11 mouse cellular contexts compared by ENCODE assay signal in the genomic region with DNA sequence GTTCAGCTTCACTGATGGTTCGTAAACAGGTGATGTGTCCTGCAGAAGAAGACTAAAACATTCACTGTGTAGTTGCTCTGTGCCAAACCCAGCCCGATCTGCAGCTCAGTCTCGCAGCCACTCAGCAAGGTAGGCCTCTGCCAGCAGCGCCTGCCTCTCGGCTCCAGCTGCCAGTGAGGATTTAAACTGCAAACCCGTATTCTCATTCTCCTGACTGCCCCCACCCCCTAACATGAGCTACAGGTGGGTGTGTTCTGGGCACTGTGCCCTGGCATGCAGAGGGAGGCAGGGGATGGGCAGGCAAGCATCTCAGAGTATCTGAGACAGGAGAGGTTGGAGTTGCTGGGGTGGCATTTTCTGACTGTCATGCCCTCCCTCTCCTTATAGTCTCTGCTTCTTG.
A peak's percentile ranks its signal among the peaks of the same experiment; 100 is the strongest.
DNase-seq lines count a peak whose midpoint lies in the region; ATAC-seq and TF ChIP-seq lines count a peak whose summit lies in the region.
"Had no signal": no experiment of that assay in that cellular context is flagged by ENCODE, and none has a peak within 500 bp of the region (broad histone marks: within the 10 kb centered on the region; RNA-seq: fewer than 3 reads in every experiment).

No protein-coding gene starts in this region.

- intact Hi-C loops in heart, postnatal 10 days (cut with DNase I), result no loop called here
- intact Hi-C loops in left cerebral cortex, postnatal 10 days (cut with DNase I), result no loop called here

- H3K4me3 ChIP-seq in heart, postnatal 0 days (ENCODE audit: low read depth, low read length), result no peak overlapping the region
- no peak overlapping the region for H3K4me3 ChIP-seq in neural tube, embryonic 14.5 days (ENCODE audit: low read depth, low read length)
- H3K4me3 ChIP-seq: erythroblast, embryonic 14.5 days; heart, embryonic 15.5 days had no signal

- 40% methylated on average over 6 of the region's 6 CpGs for WGBS in heart, postnatal 0 days
- WGBS in neural tube, embryonic 14.5 days, result 60% methylated on average over 6 of the region's 6 CpGs

- no peak overlapping the region for H3K27ac ChIP-seq in heart, postnatal 0 days (ENCODE audit: low read depth)
- no peak overlapping the region for H3K27ac ChIP-seq in neural tube, embryonic 14.5 days (ENCODE audit: low read depth, low read length)
- H3K27ac ChIP-seq: heart, embryonic 15.5 days; stomach, postnatal 0 days had no signal

- TF ChIP-seq CTCF in heart, postnatal 0 days (IDR thresholded peaks at IDR 0.05; ENCODE audit: low read depth), result no peak

- H3K9ac ChIP-seq in heart, postnatal 0 days (replicated peaks; ENCODE audit: low read depth, low read length), result no peak overlapping the region
- no peak overlapping the region for H3K9ac ChIP-seq in neural tube, embryonic 14.5 days (replicated peaks; ENCODE audit: low read depth, low read length)
- H3K9ac ChIP-seq: heart, embryonic 15.5 days had no signal

- no peaks in the 10 kb centered on the region for H3K27me3 ChIP-seq in heart, postnatal 0 days (ENCODE audit: control insufficient read depth, insufficient read depth, low read length)
- H3K27me3 ChIP-seq in neural tube, embryonic 14.5 days (ENCODE audit: control insufficient read depth, insufficient read depth, low read length), result no peaks in the 10 kb centered on the region
- H3K27me3 ChIP-seq: heart, embryonic 15.5 days had no signal

- no peaks in the 10 kb centered on the region for H3K9me3 ChIP-seq in heart, postnatal 0 days (replicated peaks; ENCODE audit: control insufficient read depth, low read length)
- H3K9me3 ChIP-seq in neural tube, embryonic 14.5 days (ENCODE audit: control insufficient read depth, low read length), result no peaks in the 10 kb centered on the region
- H3K9me3 ChIP-seq: heart, embryonic 15.5 days had no signal

- no peak for DNase-seq in heart, postnatal 0 days (ENCODE audit: low spot score)
- DNase-seq in heart, postnatal 10 days, result no peak
- DNase-seq in neural tube, embryonic 10.5 days (ENCODE audit: extremely low spot score, low spot score), result no peak
- DNase-seq in left cerebral cortex, postnatal 10 days (ENCODE audit: extremely low spot score in 1 of 2, low spot score in 2 of 2), result peak; percentile 40 to 72
- no peak for DNase-seq in adrenal gland, postnatal 36 days
- DNase-seq in adrenal gland, postnatal 25 days, result no peak

- TF ChIP-seq EP300 in heart, postnatal 0 days (IDR thresholded peaks at IDR 0.05; ENCODE audit: low read depth), result no peak

- 0 out of 2 replicates have a peak, but pooled peaks have one; percentile 11 for ATAC-seq in heart, postnatal 0 days (ENCODE audit: insufficient read depth, low read depth)
- ATAC-seq in neural tube, embryonic 14.5 days (ENCODE audit: low read depth), result peak; percentile 28; the same call in 1 of the 2 replicates
- ATAC-seq in megakaryocyte progenitor cell, adult 5-6 weeks (replicated peaks; ENCODE audit: poor library complexity), result no peak

- H3K4me2 ChIP-seq in heart, postnatal 0 days (ENCODE audit: low read depth, low read length), result no peak overlapping the region
- H3K4me2 ChIP-seq in neural tube, embryonic 14.5 days (ENCODE audit: low read depth, low read length), result no peak overlapping the region
- H3K4me2 ChIP-seq: heart, embryonic 15.5 days had no signal

- H3K4me1 ChIP-seq in heart, postnatal 0 days (ENCODE audit: control insufficient read depth, insufficient read depth), result peaks cover 5% of the 10 kb centered on the region
- peaks cover 12% of the 10 kb centered on the region for H3K4me1 ChIP-seq in neural tube, embryonic 14.5 days (ENCODE audit: control insufficient read depth, insufficient read depth, low read length)

- H3K36me3 ChIP-seq in heart, postnatal 0 days (replicated peaks; ENCODE audit: control insufficient read depth, insufficient read depth, low read length), result no peaks in the 10 kb centered on the region
- H3K36me3 ChIP-seq in neural tube, embryonic 14.5 days (ENCODE audit: control insufficient read depth, insufficient read depth, low read length), result no peaks in the 10 kb centered on the region
- H3K36me3 ChIP-seq: heart, embryonic 15.5 days had no signal

Comparison
In these comparisons a context has a peak if more than half of its experiments do, and no peak if none do; other contexts are left out.
1. DNase-seq: peak in left cerebral cortex, postnatal 10 days (2 of 2); none in heart, postnatal 0 days (single experiment), heart, postnatal 10 days (0 of 2), neural tube, embryonic 10.5 days (single experiment), adrenal gland, postnatal 36 days (0 of 2) and adrenal gland, postnatal 25 days (single experiment).